Mouse (Mus musculus) heart, embryonic 15.5 days (tissue): ENCODE measurements around the gene Pde4b. TPM values are rescaled to one million over a fixed set of nuclear protein-coding genes. Genes with fewer than 3 reads are reported as not detected.

Experiments used
- ATAC-seq: fragments of 200-750 bp; cut with Nextera tagmentation; replicated peaks from 2 replicates; pipeline ENCODE4 v1.8.0; 2017; ENCODE audit warnings: low read depth, moderate TSS enrichment; ENCODE audit not compliant: insufficient number of reproducible peaks, insufficient read depth, low FRiP score
- H3K27ac ChIP-seq: fragments of 300-500 bp; sonication (generic); 2 replicates; pipeline ENCODE4 v1.5.1; 2015; ENCODE audit warnings: mild to moderate bottlenecking, inconsistent platforms
- H3K27me3 ChIP-seq: fragments of 300-500 bp; sonication (generic); 2 replicates; pipeline ENCODE4 v1.6.1; 2015; ENCODE audit warnings: inconsistent platforms
- H3K36me3 ChIP-seq: fragments of 300-500 bp; sonication (generic); 2 replicates; pipeline ENCODE4 v1.6.1; 2015; ENCODE audit warnings: mild to moderate bottlenecking, inconsistent platforms
- H3K4me1 ChIP-seq: fragments of 300-500 bp; sonication (generic); replicated peaks from 2 replicates; pipeline ENCODE4 v1.6.1; 2015; ENCODE audit warnings: inconsistent platforms
- H3K4me2 ChIP-seq: fragments of 300-500 bp; sonication (generic); 2 replicates; pipeline ENCODE4 v1.6.1; 2015; ENCODE audit warnings: inconsistent platforms, mild to moderate bottlenecking, moderate library complexity
- H3K4me3 ChIP-seq: fragments of 300-500 bp; sonication (generic); 2 replicates; pipeline ENCODE4 v1.5.1; 2015; ENCODE audit warnings: mild to moderate bottlenecking, inconsistent platforms
- H3K9ac ChIP-seq: fragments of 300-500 bp; sonication (generic); 2 replicates; pipeline ENCODE4 v1.6.1; 2015; ENCODE audit warnings: mild to moderate bottlenecking, inconsistent platforms
- H3K9me3 ChIP-seq: fragments of 300-500 bp; sonication (generic); replicated peaks from 2 replicates; pipeline ENCODE4 v1.6.1; 2016; ENCODE audit warnings: inconsistent platforms
- WGBS: fragments of 180-500 bp; shearing (Covaris S2); methylation state at CpG from one replicate; pipeline ENCODE4 v1.1.7; 2015; ENCODE audit warnings: mixed read lengths; 5-methylcytosine and 5-hydroxymethylcytosine counted together
- polyA plus RNA-seq: library from polyadenylated mRNA; unstranded; fragments of >200 nt; fragmentation: Nextera tagmentation; extraction: Ambion mirVana; gene quantifications from 2 replicates; pipeline ENCODE4 v1.2.1, GENCODE M21; 2015

Pde4b gene
- polyA plus RNA-seq, 1 experiment from 2014 or later: 24.6 TPM

DNA sequence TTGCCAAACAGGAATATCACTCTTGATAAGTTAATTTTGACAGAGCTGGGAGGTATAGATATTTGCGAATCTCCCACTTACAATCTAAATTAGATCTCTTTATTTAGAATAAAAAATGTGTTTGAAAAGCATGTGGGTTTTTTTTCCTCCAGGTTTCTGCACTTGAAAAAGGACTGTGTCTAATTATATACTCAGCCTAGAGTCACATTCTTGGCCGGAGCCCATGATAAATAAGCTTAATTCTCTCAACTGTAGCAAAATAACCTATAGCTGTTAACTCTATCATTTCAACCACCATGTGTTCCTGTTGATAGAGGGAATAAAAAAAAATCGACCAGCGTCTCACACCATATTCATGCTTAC is 352.8 kb downstream of the Pde4b start:
- H3K9ac ChIP-seq: no peak overlapping the region
- H3K4me2 ChIP-seq: peak overlapping the region; percentile 20; the same call in 1 of the 2 replicates
- no peak for ATAC-seq
- peaks cover 24% of the 10 kb centered on the region for H3K4me1 ChIP-seq
- 29% methylated on average over 4 of the region's 4 CpGs for WGBS
- peak overlapping the region; percentile 86 for H3K27ac ChIP-seq
- H3K4me3 ChIP-seq: no peak overlapping the region
- no peaks in the 10 kb centered on the region for H3K27me3 ChIP-seq
- no peaks in the 10 kb centered on the region for H3K36me3 ChIP-seq
- H3K9me3 ChIP-seq: no peaks in the 10 kb centered on the region

DNA sequence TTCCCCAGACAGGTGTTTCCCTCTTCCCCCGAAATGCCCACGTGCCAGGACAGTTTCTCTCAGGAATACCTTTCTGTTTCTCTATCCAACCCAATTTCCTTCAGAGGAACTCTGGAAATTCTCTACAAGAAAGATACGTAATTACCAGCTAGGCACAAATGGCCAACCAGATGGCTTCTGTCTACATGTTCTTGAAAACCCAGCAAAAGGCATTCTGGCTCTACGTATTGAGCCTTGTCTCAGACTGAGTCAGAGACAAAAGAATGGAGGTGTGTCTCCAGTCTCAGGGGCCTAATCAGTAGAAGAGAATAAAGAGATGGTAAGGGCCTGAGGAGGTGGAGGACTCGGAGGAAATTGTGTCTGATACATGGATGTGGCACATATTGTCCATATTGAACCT is 356.2 kb downstream of the Pde4b start:
- H3K27ac ChIP-seq: no peak overlapping the region
- H3K4me1 ChIP-seq: peaks cover 29% of the 10 kb centered on the region
- no peaks in the 10 kb centered on the region for H3K36me3 ChIP-seq
- 49% methylated on average over 5 of the region's 5 CpGs for WGBS
- no peak overlapping the region for H3K4me3 ChIP-seq
- no peak overlapping the region for H3K4me2 ChIP-seq
- H3K9me3 ChIP-seq: no peaks in the 10 kb centered on the region
- H3K9ac ChIP-seq: no peak overlapping the region
- H3K27me3 ChIP-seq: no peaks in the 10 kb centered on the region
- ATAC-seq: no peak

DNA sequence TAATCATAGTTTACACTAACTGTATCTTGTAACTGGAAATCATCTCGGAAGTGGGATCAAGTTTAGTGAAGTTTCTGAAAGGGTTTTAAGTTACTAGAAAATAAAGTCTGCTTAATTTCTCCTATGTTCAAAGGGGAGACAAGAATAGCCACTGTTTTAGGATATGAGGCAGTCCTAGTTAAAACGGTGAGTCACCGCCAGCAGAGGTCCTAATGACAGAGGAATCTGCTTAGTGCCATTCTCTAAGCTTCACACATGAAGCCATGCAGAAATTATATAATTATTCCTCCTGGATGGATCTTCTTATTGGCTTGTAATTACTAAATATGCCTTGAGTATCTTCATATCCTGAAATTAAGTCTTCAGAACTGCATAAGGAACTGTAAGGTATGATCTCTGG is 357.2 kb downstream of the Pde4b start:
- H3K27ac ChIP-seq: peak overlapping the region; percentile 34; the same call in 1 of the 2 replicates
- ATAC-seq: no peak
- 41% methylated on average over 3 of the region's 3 CpGs for WGBS
- H3K4me3 ChIP-seq: no peak overlapping the region
- H3K9me3 ChIP-seq: no peaks in the 10 kb centered on the region
- H3K36me3 ChIP-seq: no peaks in the 10 kb centered on the region
- H3K27me3 ChIP-seq: no peaks in the 10 kb centered on the region
- H3K4me2 ChIP-seq: no peak overlapping the region
- peaks cover 26% of the 10 kb centered on the region for H3K4me1 ChIP-seq
- no peak overlapping the region for H3K9ac ChIP-seq

DNA sequence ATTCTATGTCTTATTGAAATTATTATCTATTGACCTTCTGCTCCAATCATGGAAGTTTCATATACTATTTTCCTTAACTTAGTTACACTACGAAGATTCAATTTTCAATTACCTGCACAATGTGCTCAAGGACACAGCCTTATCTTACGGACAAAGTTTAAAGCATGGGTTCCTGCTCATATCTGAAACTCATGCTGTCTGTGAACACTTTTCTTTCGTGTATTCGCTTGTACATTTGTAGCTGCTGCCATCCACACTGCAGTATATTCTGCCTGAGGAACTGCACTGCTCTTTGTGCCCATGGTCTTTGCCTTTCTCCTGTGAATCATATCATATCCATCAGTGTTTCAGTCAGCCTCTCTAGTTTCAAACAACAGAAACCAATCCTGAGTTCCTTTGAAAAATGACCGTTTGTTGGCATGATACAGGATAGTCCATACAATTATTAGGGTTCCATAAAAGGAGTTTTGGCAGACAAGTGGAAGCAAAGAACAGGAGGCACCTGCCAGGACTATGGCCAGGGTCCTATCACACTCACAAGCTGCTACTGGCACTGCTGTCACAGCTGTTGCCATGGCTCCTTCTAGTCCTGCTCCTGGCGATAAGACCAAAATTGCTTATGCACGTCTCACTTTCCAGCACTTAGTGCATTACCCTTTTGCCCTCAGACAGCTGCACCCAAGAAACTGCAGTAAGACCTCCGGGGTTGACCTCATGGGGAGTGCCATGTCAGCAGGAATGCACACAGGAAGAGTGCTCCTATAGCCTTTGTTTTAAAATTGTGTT is 359.0 kb downstream of the Pde4b start:
- H3K9me3 ChIP-seq: no peaks in the 10 kb centered on the region
- peak overlapping the region; percentile 85 for H3K27ac ChIP-seq
- H3K36me3 ChIP-seq: no peaks in the 10 kb centered on the region
- WGBS: 52% methylated on average over 8 of the region's 8 CpGs
- no peaks in the 10 kb centered on the region for H3K27me3 ChIP-seq
- H3K4me1 ChIP-seq: peaks cover 17% of the 10 kb centered on the region
- H3K4me2 ChIP-seq: no peak overlapping the region
- ATAC-seq: peak; percentile 95
- no peak overlapping the region for H3K4me3 ChIP-seq
- H3K9ac ChIP-seq: no peak overlapping the region

DNA sequence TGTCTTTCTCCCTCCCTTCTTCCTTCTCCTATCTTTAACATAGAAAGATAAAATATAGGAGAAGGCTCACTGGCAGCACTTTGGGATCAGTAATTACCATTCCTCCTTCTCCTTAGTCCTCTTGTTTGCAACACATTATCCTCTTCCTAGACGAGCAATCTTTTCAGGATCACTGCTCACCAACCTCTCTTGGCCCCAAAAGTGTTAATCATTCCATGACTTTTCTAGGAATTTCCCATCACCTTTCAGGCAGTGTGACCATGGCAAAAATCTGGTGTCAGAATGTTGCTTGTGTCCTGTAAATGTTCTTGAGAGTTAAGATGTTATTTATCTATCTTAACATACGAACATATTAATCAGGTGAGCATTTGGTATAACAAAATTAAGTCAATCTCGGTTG is 369.1 kb downstream of the Pde4b start:
- no peaks in the 10 kb centered on the region for H3K4me1 ChIP-seq
- H3K4me2 ChIP-seq: no peak overlapping the region
- H3K4me3 ChIP-seq: no peak overlapping the region
- H3K27ac ChIP-seq: no peak overlapping the region
- no peak for ATAC-seq
- WGBS: 70% methylated on average over 3 of the region's 3 CpGs
- no peak overlapping the region for H3K9ac ChIP-seq
- no peaks in the 10 kb centered on the region for H3K27me3 ChIP-seq
- H3K9me3 ChIP-seq: no peaks in the 10 kb centered on the region
- H3K36me3 ChIP-seq: no peaks in the 10 kb centered on the region

DNA sequence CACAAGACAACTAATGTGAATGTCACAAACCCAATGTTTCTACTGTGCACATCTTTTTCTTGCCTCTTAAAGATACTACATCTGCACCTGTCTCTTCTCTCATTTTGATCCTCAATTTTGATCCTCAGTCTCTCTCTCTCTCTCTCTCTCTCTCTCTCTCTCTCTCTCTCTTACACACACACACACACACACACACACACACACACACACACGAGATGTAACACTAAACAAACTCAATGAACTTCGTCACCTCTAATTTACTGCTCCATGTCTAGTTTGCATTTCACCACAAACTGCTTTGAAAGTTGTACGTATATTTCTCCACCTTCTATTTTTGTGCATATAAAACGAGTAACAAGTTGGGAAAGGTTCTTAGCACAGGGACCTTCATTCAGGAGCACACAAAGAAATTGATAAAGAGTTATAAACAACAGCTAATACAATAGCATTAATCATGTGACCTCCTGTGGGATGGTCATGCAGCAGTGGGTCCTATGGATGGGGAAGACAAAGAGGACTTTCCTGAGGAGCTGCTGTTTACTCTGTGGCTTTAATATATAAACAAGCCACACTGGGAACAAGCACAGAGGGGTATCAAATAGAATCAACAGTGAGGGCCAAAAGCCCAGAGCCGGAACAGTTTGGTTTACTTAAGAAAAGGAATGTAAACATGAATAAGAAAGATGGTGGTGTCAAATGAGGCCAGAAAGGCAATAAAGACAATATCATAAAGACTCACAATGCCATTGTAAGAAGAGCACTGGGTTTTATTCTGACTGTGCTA is 372.1 kb downstream of the Pde4b start:
- Histone ChIP-seq H3K9me3 (no peaks in the 10 kb centered on the region), H3K4me3 (no peak overlapping the region), H3K36me3 (no peaks in the 10 kb centered on the region), H3K4me1 (no peaks in the 10 kb centered on the region), H3K4me2 (no peak overlapping the region), H3K9ac (no peak overlapping the region), H3K27me3 (no peaks in the 10 kb centered on the region), H3K27ac (no peak overlapping the region)
- 67% methylated on average over 5 of the region's 5 CpGs for WGBS
- no peak for ATAC-seq

DNA sequence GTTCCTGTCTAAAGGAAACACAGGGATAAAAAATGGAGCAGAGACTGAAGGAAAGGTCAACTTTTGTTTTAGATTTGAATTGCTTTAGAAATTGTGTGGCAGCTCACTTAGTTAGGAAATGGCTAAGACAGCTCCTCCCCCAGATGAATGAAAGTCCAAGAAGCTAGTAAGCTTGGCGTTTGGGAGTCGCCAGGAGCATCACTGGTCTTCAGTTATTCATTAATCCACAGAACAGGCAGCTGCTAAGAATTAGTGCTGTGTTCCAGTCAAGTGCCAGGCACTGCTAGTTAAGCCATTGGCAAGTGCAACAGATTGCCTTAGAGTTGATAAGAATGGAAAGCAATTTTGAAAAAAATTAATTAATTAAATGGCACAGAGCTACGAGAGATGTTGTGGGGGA is 390.8 kb downstream of the Pde4b start:
- H3K27me3 ChIP-seq: no peaks in the 10 kb centered on the region
- no peak overlapping the region for H3K27ac ChIP-seq
- 57% methylated on average over 3 of the region's 3 CpGs for WGBS
- no peaks in the 10 kb centered on the region for H3K36me3 ChIP-seq
- H3K9ac ChIP-seq: no peak overlapping the region
- no peaks in the 10 kb centered on the region for H3K9me3 ChIP-seq
- peaks cover 7% of the 10 kb centered on the region for H3K4me1 ChIP-seq
- no peak overlapping the region for H3K4me2 ChIP-seq
- no peak for ATAC-seq
- no peak overlapping the region for H3K4me3 ChIP-seq

DNA sequence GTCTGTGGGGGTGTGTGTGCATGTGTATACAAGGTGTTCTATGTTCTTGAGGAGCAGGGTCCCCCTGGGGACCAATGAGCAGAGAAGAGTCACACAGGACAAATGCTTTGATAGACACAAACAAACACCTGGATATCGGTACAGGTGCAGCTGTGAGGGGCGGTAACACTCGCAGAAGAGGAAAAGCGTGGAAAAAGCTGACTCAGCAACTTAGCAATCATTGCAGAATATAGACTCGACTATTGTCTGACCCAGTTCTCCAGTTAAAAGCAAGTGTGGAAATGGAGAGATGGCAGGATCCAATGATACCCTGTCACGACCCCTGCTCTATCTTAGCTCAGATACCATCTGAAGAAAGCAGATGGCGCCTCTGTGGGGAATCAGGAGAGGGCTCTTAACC is 391.5 kb downstream of the Pde4b start:
- WGBS: 79% methylated on average over 7 of the region's 7 CpGs
- Histone ChIP-seq H3K9me3 (no peaks in the 10 kb centered on the region), H3K27ac (no peak overlapping the region), H3K36me3 (no peaks in the 10 kb centered on the region), H3K4me3 (no peak overlapping the region), H3K9ac (no peak overlapping the region), H3K4me1 (peaks cover 7% of the 10 kb centered on the region), H3K4me2 (no peak overlapping the region), H3K27me3 (no peaks in the 10 kb centered on the region)
- ATAC-seq: no peak

DNA sequence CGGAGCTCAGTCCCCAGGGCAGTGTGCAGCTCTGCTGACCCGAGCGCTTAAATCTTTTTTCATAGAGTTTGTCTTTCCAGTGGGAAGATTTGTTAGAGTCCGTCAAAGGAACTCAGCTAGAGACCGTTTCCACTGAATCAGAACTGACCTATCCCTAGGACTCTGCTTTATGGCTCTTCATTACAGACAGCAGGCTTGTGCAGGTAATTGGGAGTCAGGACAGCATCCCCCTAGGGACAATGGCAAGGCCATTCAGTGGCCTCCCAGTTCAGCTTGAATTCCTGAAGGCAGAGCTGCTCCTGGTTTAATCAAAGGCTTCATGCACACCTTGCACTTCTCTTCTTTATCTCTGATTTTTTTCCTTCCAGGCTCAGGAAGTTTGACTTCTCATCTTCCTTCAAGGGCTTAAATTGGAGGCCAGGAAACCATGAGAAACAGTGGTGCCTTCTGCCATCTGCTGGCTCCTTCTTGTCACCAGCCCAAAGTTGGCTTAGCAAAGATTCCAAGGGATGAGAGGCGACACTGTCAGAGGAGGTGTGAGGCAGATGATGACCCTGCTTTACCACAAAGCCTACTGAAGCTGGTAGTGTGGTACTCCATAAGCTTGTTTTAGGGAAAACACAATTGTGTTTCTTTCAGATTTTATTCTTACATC is 393.6 kb downstream of the Pde4b start:
- Histone ChIP-seq H3K27ac (no peak overlapping the region), H3K9ac (no peak overlapping the region), H3K4me2 (no peak overlapping the region), H3K4me1 (peaks cover 7% of the 10 kb centered on the region), H3K4me3 (no peak overlapping the region), H3K27me3 (no peaks in the 10 kb centered on the region), H3K9me3 (no peaks in the 10 kb centered on the region), H3K36me3 (no peaks in the 10 kb centered on the region)
- ATAC-seq: no peak
- WGBS: 75% methylated on average over 6 of the region's 6 CpGs

DNA sequence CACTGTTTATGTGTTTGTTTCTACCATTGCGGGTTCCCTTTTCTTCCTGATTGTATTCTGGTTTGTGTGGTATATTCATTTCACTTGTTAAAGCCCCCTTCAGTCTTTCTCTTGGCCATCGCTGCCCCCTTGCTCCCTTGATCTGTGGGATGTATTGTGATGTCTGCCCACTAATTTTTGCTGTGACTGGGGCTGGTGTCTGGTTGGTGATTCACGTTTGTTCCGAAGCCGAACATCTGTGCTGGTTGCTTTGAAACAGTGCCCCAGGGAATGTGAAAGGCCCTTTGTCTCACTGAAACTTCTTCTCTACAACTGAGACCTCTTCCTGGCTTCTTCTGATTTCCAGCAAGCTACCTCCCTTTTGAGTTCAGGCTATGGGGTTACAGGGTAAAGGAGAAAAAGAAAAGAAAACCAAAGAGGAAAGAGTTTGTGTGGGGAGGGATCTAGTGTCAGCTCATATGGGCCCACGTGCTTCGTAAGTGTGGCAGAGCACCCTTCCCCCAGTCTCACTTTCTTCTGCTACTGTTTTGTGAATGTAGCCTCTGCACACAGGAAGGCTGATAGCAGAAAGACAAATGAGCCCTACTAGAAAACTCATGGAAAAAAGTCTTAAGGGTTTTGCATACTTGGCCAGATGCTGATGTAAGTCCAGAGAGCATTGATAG is 396.1 kb downstream of the Pde4b start:
- Histone ChIP-seq H3K36me3 (no peaks in the 10 kb centered on the region), H3K27me3 (no peaks in the 10 kb centered on the region), H3K27ac (no peak overlapping the region), H3K4me1 (peaks cover 22% of the 10 kb centered on the region), H3K4me3 (no peak overlapping the region), H3K9me3 (no peaks in the 10 kb centered on the region), H3K4me2 (no peak overlapping the region), H3K9ac (no peak overlapping the region)
- ATAC-seq: no peak
- WGBS: 65% methylated on average over 7 of the region's 7 CpGs

DNA sequence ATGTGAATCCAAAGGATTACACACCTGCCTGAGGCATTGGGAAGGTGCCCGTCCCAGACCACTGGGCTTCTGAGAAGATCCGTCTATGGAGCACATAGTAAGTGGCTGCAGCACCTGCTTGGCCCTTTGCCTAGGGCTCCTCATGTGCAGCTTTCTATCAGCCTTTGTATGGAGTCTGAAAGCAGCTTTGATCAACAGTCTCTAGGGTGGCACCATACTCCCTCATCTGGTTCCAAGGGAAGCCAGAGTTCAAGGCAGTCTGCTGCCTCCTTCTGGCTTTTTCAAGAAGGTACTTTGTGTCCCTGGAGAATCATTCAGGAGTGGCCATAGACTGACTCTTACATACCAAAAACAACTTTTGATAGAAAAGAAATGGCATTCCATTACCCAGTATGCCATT is 397.4 kb downstream of the Pde4b start:
- Histone ChIP-seq H3K9ac (no peak overlapping the region), H3K4me2 (no peak overlapping the region), H3K27me3 (no peaks in the 10 kb centered on the region), H3K36me3 (no peaks in the 10 kb centered on the region), H3K9me3 (no peaks in the 10 kb centered on the region), H3K27ac (no peak overlapping the region), H3K4me1 (peaks cover 25% of the 10 kb centered on the region), H3K4me3 (no peak overlapping the region)
- WGBS: 91% methylated on average over 2 of the region's 2 CpGs
- no peak for ATAC-seq
